Mouse (Mus musculus) E14TG2a.4 (cell line): Measurements from ENCODE around the gene Gnaq.

Experiments
- CTCF ChIP-seq: conservative IDR thresholded peaks from 2 replicates; pipeline ENCODE4 v1.5.1; 2014; ENCODE audit warnings: low read length
- NANOG ChIP-seq: IDR thresholded peaks from 2 replicates; pipeline ENCODE4 v1.6.1; 2014; ENCODE audit warnings: borderline replicate concordance, low read length, mixed read lengths
- POU5F1 ChIP-seq: IDR thresholded peaks from 2 replicates; pipeline ENCODE4 v1.6.1; 2014; ENCODE audit warnings: low read length, borderline replicate concordance

DNA sequence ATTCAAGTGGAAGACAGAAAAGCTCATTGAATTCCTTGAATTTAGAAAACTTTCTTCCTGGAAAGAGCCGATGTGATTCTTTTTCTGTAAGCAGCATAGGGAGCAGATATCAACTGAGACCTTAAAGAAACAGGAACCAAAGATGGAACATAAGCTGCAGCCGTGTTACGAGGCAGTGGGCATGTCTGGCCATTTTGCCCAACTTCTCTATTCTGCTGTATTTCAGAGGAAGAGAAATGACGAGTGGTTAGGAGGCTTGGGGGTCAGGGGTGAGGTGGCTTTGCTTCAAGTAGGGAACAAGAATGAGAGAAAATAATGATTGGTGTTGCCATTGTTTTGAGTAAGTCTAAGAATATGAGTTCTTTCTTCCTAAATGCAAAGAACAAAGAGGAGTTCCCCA lies 120.1 kb downstream of the Gnaq start:
- TF ChIP-seq CTCF (no peak), NANOG (no peak), POU5F1 (no peak)
